Mouse (Mus musculus): Measurements from ENCODE around the gene Ghrh.

DNA sequence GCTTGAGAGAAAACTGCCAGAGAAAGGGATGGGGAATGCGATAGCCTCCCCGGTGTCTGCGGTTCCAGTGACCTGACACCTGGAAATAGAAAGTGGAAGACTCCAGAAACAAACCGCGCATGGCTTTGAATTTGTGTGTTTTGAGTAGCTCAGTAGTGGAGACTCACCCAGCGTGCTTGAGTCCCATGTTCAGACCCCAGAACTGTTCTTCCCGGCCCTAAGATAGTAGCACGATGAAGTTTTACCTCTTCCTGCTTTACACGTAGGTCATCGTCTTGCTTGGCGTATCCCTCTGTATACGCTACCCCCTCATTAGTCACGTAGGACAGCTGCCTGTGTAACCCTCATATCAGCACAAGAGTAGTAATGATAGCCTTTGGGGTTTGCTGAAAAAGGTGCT, 20.7 kb upstream of the Ghrh start:
- TF ChIP-seq POLR2A (IDR thresholded peaks at IDR 0.05; ENCODE audit: low read depth, low read length), result no peak; the same call in 1 of the 2 replicates
- no peak for TF ChIP-seq CTCF (IDR thresholded peaks at IDR 0.05; ENCODE audit: borderline replicate concordance, insufficient read depth, low read length)
